Mouse (Mus musculus): ENCODE measurements at regions not wholly inside any gene's neighbourhood (a gene's known extent, or its start where the extent isn't known, plus 50 kb on each side); places are given as distances from the start of the nearest gene placed in this dataset.

DNA sequence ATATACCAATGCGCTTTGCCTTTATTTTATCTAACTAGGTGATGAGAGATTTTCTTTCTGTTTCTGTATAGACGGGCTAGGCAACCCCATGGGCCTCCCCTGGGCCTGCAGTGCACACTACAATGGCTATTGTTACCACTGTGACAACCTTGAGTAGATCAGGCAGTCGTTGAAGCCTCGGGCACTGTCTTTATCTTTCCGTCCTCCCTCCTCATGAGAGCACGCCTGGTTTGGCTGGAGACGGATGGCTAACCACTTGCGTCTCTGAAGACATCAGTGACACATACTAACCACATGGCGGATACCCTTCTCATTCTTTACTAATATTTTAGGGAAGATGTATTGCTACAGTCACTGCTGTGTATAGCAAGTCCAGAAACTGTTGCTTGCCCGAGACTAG lies 206.1 kb upstream of the Serp2 start:
- no peak overlapping the region for H3K27ac ChIP-seq (ENCODE audit: low read length)
- peaks cover 27% of the 10 kb centered on the region for H3K4me1 ChIP-seq (replicated peaks; ENCODE audit: control insufficient read depth, insufficient read depth, low read length)
- ATAC-seq, result no peak
- H3K27me3 ChIP-seq (replicated peaks; ENCODE audit: control insufficient read depth, insufficient read depth, low read length), result no peaks in the 10 kb centered on the region
- no peaks in the 10 kb centered on the region for H3K36me3 ChIP-seq (ENCODE audit: control insufficient read depth, insufficient read depth)
- H3K4me2 ChIP-seq (ENCODE audit: low read length), result no peak overlapping the region
- no peak overlapping the region for H3K4me3 ChIP-seq (replicated peaks; ENCODE audit: low read length)
- no peak overlapping the region for H3K9ac ChIP-seq (replicated peaks; ENCODE audit: low read depth, low read length)
- H3K9me3 ChIP-seq (ENCODE audit: control insufficient read depth, low read length), result no peaks in the 10 kb centered on the region
- 74% methylated on average over 10 of the region's 10 CpGs for WGBS

DNA sequence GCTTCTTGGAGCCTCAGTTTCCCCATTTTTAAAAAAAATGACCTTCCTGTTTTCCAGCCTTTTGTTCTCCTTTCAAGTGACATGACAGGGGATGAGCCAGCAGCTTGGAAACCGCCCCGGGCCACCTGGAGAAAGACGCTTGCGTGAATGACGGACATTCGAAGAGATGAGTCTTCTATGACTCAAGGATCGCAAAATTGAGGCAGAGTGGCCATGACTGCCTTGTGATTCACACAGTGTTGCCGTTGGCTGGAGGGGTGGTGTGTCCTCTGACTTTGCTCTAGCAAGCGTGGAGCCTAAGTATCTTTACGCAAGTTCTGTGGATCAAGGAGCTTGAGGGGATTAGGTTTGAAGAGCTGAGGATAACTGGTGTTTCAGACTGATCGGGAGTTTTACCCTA lies 205.0 kb upstream of the Serp2 start:
- Histone ChIP-seq H3K36me3 (ENCODE audit: control insufficient read depth, insufficient read depth) (no peaks in the 10 kb centered on the region), H3K9me3 (ENCODE audit: control insufficient read depth, low read length) (no peaks in the 10 kb centered on the region), H3K9ac (replicated peaks; ENCODE audit: low read depth, low read length) (no peak overlapping the region), H3K27ac (ENCODE audit: low read length) (no peak overlapping the region), H3K4me2 (ENCODE audit: low read length) (no peak overlapping the region), H3K4me1 (replicated peaks; ENCODE audit: control insufficient read depth, insufficient read depth, low read length) (peaks cover 27% of the 10 kb centered on the region), H3K27me3 (replicated peaks; ENCODE audit: control insufficient read depth, insufficient read depth, low read length) (no peaks in the 10 kb centered on the region), H3K4me3 (replicated peaks; ENCODE audit: low read length) (no peak overlapping the region)
- WGBS, result 94% methylated on average over 11 of the region's 11 CpGs
- ATAC-seq, result no peak

GRCm38 (mm10) chr14:76761274-76761673 lies 204.6 kb upstream of the Serp2 start:
- Histone ChIP-seq H3K27me3 (replicated peaks; ENCODE audit: control insufficient read depth, insufficient read depth, low read length) (no peaks in the 10 kb centered on the region), H3K27ac (ENCODE audit: low read length) (no peak overlapping the region), H3K36me3 (ENCODE audit: control insufficient read depth, insufficient read depth) (no peaks in the 10 kb centered on the region), H3K4me2 (ENCODE audit: low read length) (no peak overlapping the region), H3K9ac (replicated peaks; ENCODE audit: low read depth, low read length) (no peak overlapping the region), H3K4me3 (replicated peaks; ENCODE audit: low read length) (no peak overlapping the region), H3K4me1 (replicated peaks; ENCODE audit: control insufficient read depth, insufficient read depth, low read length) (peaks cover 23% of the 10 kb centered on the region), H3K9me3 (ENCODE audit: control insufficient read depth, low read length) (no peaks in the 10 kb centered on the region)
- no peak for ATAC-seq
- 82% methylated on average over 4 of the region's 4 CpGs for whole genome bisulfite sequencing

GRCm38 (mm10) chr14:76760509-76761023 lies 203.9 kb upstream of the Serp2 start:
- ATAC-seq, result no peak
- Histone ChIP-seq H3K4me1 (replicated peaks; ENCODE audit: control insufficient read depth, insufficient read depth, low read length) (peaks cover 17% of the 10 kb centered on the region), H3K27ac (ENCODE audit: low read length) (no peak overlapping the region), H3K9me3 (ENCODE audit: control insufficient read depth, low read length) (no peaks in the 10 kb centered on the region), H3K27me3 (replicated peaks; ENCODE audit: control insufficient read depth, insufficient read depth, low read length) (no peaks in the 10 kb centered on the region), H3K4me2 (ENCODE audit: low read length) (no peak overlapping the region), H3K9ac (replicated peaks; ENCODE audit: low read depth, low read length) (no peak overlapping the region), H3K36me3 (ENCODE audit: control insufficient read depth, insufficient read depth) (no peaks in the 10 kb centered on the region), H3K4me3 (replicated peaks; ENCODE audit: low read length) (no peak overlapping the region)
- WGBS, result 63% methylated on average over 13 of the region's 13 CpGs

GRCm38 (mm10) chr14:76759377-76759776 lies 202.7 kb upstream of the Serp2 start:
- no peaks in the 10 kb centered on the region for H3K36me3 ChIP-seq (ENCODE audit: control insufficient read depth, insufficient read depth)
- no peaks in the 10 kb centered on the region for H3K27me3 ChIP-seq (replicated peaks; ENCODE audit: control insufficient read depth, insufficient read depth, low read length)

DNA sequence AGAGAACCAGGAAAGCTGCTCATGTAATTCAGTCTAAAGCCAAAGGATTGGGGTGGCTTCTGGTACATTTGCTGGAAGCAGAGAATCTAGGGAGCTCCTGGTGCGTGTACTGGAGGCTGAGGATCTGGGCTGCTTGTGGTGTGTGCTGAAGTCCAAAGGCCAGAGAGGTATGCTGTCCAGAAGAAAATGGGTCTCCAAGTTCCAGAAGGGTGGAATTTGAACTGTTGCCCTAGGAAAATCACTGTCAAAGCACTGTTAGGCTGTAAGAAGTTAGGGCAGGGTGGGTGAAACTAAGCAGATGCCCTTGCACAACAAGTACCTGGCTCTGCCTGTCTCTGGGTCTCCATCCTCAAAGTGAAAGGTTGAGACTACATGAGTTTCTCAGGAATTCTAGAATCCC lies 201.9 kb upstream of the Serp2 start:
- ATAC-seq, result no peak
- no peak overlapping the region for H3K4me2 ChIP-seq (ENCODE audit: low read length)
- no peak overlapping the region for H3K27ac ChIP-seq (ENCODE audit: low read length)
- 87% methylated on average over 1 of the region's 1 CpGs for WGBS
- H3K27me3 ChIP-seq (replicated peaks; ENCODE audit: control insufficient read depth, insufficient read depth, low read length), result no peaks in the 10 kb centered on the region
- H3K9ac ChIP-seq (replicated peaks; ENCODE audit: low read depth, low read length), result no peak overlapping the region
- no peak overlapping the region for H3K4me3 ChIP-seq (replicated peaks; ENCODE audit: low read length)
- no peaks in the 10 kb centered on the region for H3K9me3 ChIP-seq (ENCODE audit: control insufficient read depth, low read length)
- H3K36me3 ChIP-seq (ENCODE audit: control insufficient read depth, insufficient read depth), result no peaks in the 10 kb centered on the region
- H3K4me1 ChIP-seq (replicated peaks; ENCODE audit: control insufficient read depth, insufficient read depth, low read length), result no peaks in the 10 kb centered on the region

More at GRCm38 (mm10) chr14:76759377-76759776, 202.7 kb upstream of the Serp2 start:
- H3K4me1 ChIP-seq (replicated peaks; ENCODE audit: control insufficient read depth, insufficient read depth, low read length), result peaks cover 7% of the 10 kb centered on the region
- WGBS, result 95% methylated on average over 4 of the region's 4 CpGs
- H3K9ac ChIP-seq (replicated peaks; ENCODE audit: low read depth, low read length), result no peak overlapping the region
- H3K27ac ChIP-seq (ENCODE audit: low read length), result no peak overlapping the region
- no peak overlapping the region for H3K4me2 ChIP-seq (ENCODE audit: low read length)
- no peak for ATAC-seq
- no peaks in the 10 kb centered on the region for H3K9me3 ChIP-seq (ENCODE audit: control insufficient read depth, low read length)
- H3K4me3 ChIP-seq (replicated peaks; ENCODE audit: low read length), result no peak overlapping the region

- H3K27ac ChIP-seq (ENCODE audit: low read length), result no peak overlapping the region
- no peak overlapping the region for H3K9ac ChIP-seq (replicated peaks; ENCODE audit: low read depth, low read length)
- H3K9me3 ChIP-seq (ENCODE audit: control insufficient read depth, low read length), result no peaks in the 10 kb centered on the region
- H3K27me3 ChIP-seq (replicated peaks; ENCODE audit: control insufficient read depth, insufficient read depth, low read length), result no peaks in the 10 kb centered on the region
- H3K4me3 ChIP-seq (replicated peaks; ENCODE audit: low read length), result no peak overlapping the region
- H3K4me2 ChIP-seq (ENCODE audit: low read length), result no peak overlapping the region
- no peaks in the 10 kb centered on the region for H3K4me1 ChIP-seq (replicated peaks; ENCODE audit: control insufficient read depth, insufficient read depth, low read length)
- ATAC-seq, result no peak
- 79% methylated on average over 9 of the region's 9 CpGs for WGBS
- no peaks in the 10 kb centered on the region for H3K36me3 ChIP-seq (ENCODE audit: control insufficient read depth, insufficient read depth)
Observed at GRCm38 (mm10) chr14:76755591-76756376, 199.1 kb upstream of the Serp2 start.

- Histone ChIP-seq H3K9ac (replicated peaks; ENCODE audit: low read depth, low read length) (no peak overlapping the region), H3K4me1 (replicated peaks; ENCODE audit: control insufficient read depth, insufficient read depth, low read length) (no peaks in the 10 kb centered on the region), H3K4me3 (replicated peaks; ENCODE audit: low read length) (no peak overlapping the region), H3K27ac (ENCODE audit: low read length) (no peak overlapping the region), H3K27me3 (replicated peaks; ENCODE audit: control insufficient read depth, insufficient read depth, low read length) (no peaks in the 10 kb centered on the region), H3K4me2 (ENCODE audit: low read length) (no peak overlapping the region), H3K36me3 (ENCODE audit: control insufficient read depth, insufficient read depth) (no peaks in the 10 kb centered on the region), H3K9me3 (ENCODE audit: control insufficient read depth, low read length) (no peaks in the 10 kb centered on the region)
- 95% methylated on average over 5 of the region's 5 CpGs for whole genome bisulfite sequencing
- ATAC-seq, result no peak
Observed at GRCm38 (mm10) chr14:76753734-76754133, 197.0 kb upstream of the Serp2 start.

DNA sequence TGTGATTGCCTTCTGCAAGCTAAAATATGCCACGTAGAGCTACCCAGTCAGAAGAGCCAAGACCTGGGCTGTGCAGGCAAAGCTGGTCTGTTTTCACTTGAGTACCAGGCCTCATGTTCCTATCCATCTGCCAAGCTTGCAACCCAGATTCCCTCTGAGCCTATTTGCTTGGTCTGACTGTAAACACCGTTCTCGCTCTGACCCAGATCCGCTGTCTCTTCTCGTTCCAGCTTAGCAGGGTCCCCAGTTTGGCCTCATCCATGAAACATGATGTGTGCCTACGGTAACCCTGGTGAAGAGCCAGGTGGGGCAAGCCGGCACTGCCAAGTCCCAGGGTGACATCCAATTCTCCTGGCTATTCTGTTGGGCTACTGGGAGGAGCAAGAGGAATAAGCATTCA lies 192.5 kb upstream of the Serp2 start:
- Histone ChIP-seq H3K27me3 (replicated peaks; ENCODE audit: control insufficient read depth, insufficient read depth, low read length) (no peaks in the 10 kb centered on the region), H3K9me3 (ENCODE audit: control insufficient read depth, low read length) (no peaks in the 10 kb centered on the region), H3K4me1 (replicated peaks; ENCODE audit: control insufficient read depth, insufficient read depth, low read length) (no peaks in the 10 kb centered on the region), H3K4me2 (ENCODE audit: low read length) (no peak overlapping the region), H3K9ac (replicated peaks; ENCODE audit: low read depth, low read length) (no peak overlapping the region), H3K36me3 (ENCODE audit: control insufficient read depth, insufficient read depth) (no peaks in the 10 kb centered on the region), H3K27ac (ENCODE audit: low read length) (no peak overlapping the region), H3K4me3 (replicated peaks; ENCODE audit: low read length) (no peak overlapping the region)
- no peak for ATAC-seq
- WGBS, result 73% methylated on average over 7 of the region's 7 CpGs
